Mouse (Mus musculus) megakaryocyte, embryonic 14.5 days (primary cell): Measurements from ENCODE around the gene Olfr632.

Experiments
- FLI1 ChIP-seq: IDR thresholded peaks from 2 replicates; pipeline ENCODE4 v1.6.1; 2012; ENCODE audit warnings: low read length, inconsistent platforms, mixed read lengths
- GATA1 ChIP-seq: IDR thresholded peaks from 3 replicates; pipeline ENCODE4 v1.6.1; 2012; ENCODE audit warnings: mixed read lengths, low read length, inconsistent platforms, borderline replicate concordance

DNA sequence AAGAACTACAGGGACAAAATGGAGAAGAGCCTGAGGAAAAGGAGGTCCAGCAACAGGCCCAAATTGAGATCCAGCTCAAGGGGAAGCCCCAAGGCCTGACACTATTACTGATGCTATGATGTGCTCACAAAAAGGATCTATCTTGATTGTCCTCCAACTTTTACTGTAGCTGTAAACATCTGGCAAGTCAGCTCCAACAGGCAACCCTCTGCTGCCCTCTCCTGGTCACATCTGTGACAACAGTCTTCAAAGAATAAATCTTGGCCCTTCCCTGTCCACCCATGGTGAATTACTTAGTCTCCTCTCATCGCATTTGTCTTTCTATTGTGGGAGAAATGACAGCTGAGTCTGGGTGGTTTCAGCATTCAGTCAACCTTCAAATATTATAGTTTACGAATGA lies 8.6 kb downstream of the Olfr632 start:
- no peak for TF ChIP-seq GATA1
- no peak for TF ChIP-seq FLI1
